Mouse (Mus musculus) stomach, postnatal 0 days (tissue): ENCODE results near the gene Epha10. TPM values are rescaled to one million over a fixed set of nuclear protein-coding genes. Genes with fewer than 3 reads are reported as not detected.

Source experiments
- ATAC-seq: fragments of 200-750 bp; cut with Nextera tagmentation; 2 replicates; pipeline ENCODE4 v1.8.0; 2017; ENCODE audit not compliant: low FRiP score, low TSS enrichment
- DNase-seq: peaks from one replicate; pipeline ENCODE4 v3.0.0-alpha.2; 2016; ENCODE audit warnings: low spot score
- H3K27ac ChIP-seq: fragments of 300-500 bp; sonication (generic); replicated peaks from 2 replicates; pipeline ENCODE4 v1.5.1; 2014; ENCODE audit warnings: mild to moderate bottlenecking, control low read depth
- H3K27me3 ChIP-seq: fragments of 300-500 bp; sonication (generic); 2 replicates; pipeline ENCODE4 v1.6.1; 2014; ENCODE audit warnings: low read length; ENCODE audit not compliant: control insufficient read depth, insufficient read depth
- H3K36me3 ChIP-seq: fragments of 300-500 bp; sonication (generic); 2 replicates; pipeline ENCODE4 v1.6.1; 2014; ENCODE audit warnings: low read length, mixed read lengths; ENCODE audit not compliant: control insufficient read depth, insufficient read depth
- H3K4me1 ChIP-seq: fragments of 300-500 bp; sonication (generic); replicated peaks from 2 replicates; pipeline ENCODE4 v1.6.1; 2014; ENCODE audit warnings: antibody characterized with exemption; ENCODE audit not compliant: control insufficient read depth, insufficient read depth
- H3K4me2 ChIP-seq: fragments of 300-500 bp; sonication (generic); replicated peaks from 2 replicates; pipeline ENCODE4 v1.6.1; 2014; ENCODE audit warnings: low read depth, mild to moderate bottlenecking, control low read depth, moderate library complexity
- H3K4me3 ChIP-seq: fragments of 300-500 bp; sonication (generic); 2 replicates; pipeline ENCODE4 v1.5.1; 2014; ENCODE audit warnings: low read depth, low read length, control low read depth
- H3K9ac ChIP-seq: fragments of 300-500 bp; sonication (generic); 2 replicates; pipeline ENCODE4 v1.6.1; 2014; ENCODE audit warnings: mild to moderate bottlenecking, low read length, control low read depth, mixed read lengths
- H3K9me3 ChIP-seq: fragments of 300-500 bp; sonication (generic); 2 replicates; pipeline ENCODE4 v1.6.1; 2016; ENCODE audit warnings: low read length; ENCODE audit not compliant: control insufficient read depth
- CTCF ChIP-seq: IDR thresholded peaks from 2 replicates; pipeline ENCODE4 v1.5.1; 2016; ENCODE audit warnings: antibody characterized with exemption, low read depth, mild to moderate bottlenecking, moderate library complexity
- EP300 ChIP-seq: optimal IDR thresholded peaks from 2 replicates; pipeline ENCODE3; 2016; ENCODE audit warnings: antibody characterized with exemption
- WGBS: fragments of 180-500 bp; shearing (Covaris S2); extraction: QIAGEN DNeasy Blood & Tissue Kit; methylation state at CpG from one replicate; pipeline ENCODE4 v1.1.7; 2014; 5-methylcytosine and 5-hydroxymethylcytosine counted together
- polyA plus RNA-seq: library from polyadenylated mRNA; unstranded; fragments of >200 nt; fragmentation: Nextera tagmentation; extraction: Ambion mirVana; gene quantifications from 2 replicates; pipeline ENCODE4 v1.2.1, GENCODE M21; 2015

Epha10 gene
- polyA plus RNA-seq, 1 experiment from 2014 or later = not detected

GRCm38 (mm10) chr4:124849631-124850260, 31.0 kb upstream of the Epha10 start:
- H3K4me2 ChIP-seq = peak overlapping the region; percentile 81
- no peaks in the 10 kb centered on the region for H3K9me3 ChIP-seq
- TF ChIP-seq CTCF (no peak), EP300 (no peak)
- peak; percentile 5 for ATAC-seq
- peaks cover 3% of the 10 kb centered on the region; the same call in 1 of the 2 replicates for H3K4me1 ChIP-seq
- peak overlapping the region; percentile 97 for H3K27ac ChIP-seq
- H3K27me3 ChIP-seq = no peaks in the 10 kb centered on the region
- H3K4me3 ChIP-seq = peak overlapping the region; percentile 97
- H3K9ac ChIP-seq = peak overlapping the region; percentile 86
- WGBS = 3% methylated on average over 24 of the region's 24 CpGs
- peaks cover 10% of the 10 kb centered on the region; the same call in 1 of the 2 replicates for H3K36me3 ChIP-seq
- peak; percentile 43 for DNase-seq

GRCm38 (mm10) chr4:124850261-124850913, 30.3 kb upstream of the Epha10 start, which contains the start of gene Yrdc:
Gene Yrdc (plus strand): TSS chr4:124850679.
- TF ChIP-seq EP300 = no peak
- peak; percentile 43; the same call in 1 of the 2 replicates for TF ChIP-seq CTCF

GRCm38 (mm10) chr4:124850933-124851658, 29.6 kb upstream of the Epha10 start, which contains the start of gene 1110065P20Rik:
Gene 1110065P20Rik (minus strand): TSS chr4:124851196.
- Histone ChIP-seq H3K27ac (peak within 1 kb of the TSS; percentile 97), H3K9me3 (no peaks in the 10 kb centered on the region), H3K36me3 (peaks cover 15% of the 10 kb centered on the region; the same call in 1 of the 2 replicates), H3K4me1 (peaks cover 3% of the 10 kb centered on the region; the same call in 1 of the 2 replicates), H3K4me3 (peak within 1 kb of the TSS; percentile 97), H3K9ac (peak within 1 kb of the TSS; percentile 86), H3K4me2 (peak within 1 kb of the TSS; percentile 81), H3K27me3 (no peaks in the 10 kb centered on the region)
- DNase-seq (peak; percentile 91), ATAC-seq (peak; percentile 71)
- WGBS = 1% methylated on average over 74 of the region's 75 CpGs
- TF ChIP-seq CTCF = no peak
- TF ChIP-seq EP300 = no peak

More at GRCm38 (mm10) chr4:124850261-124850913, 30.3 kb upstream of the Epha10 start, which contains the start of gene Yrdc:
- Histone ChIP-seq H3K4me2 (peak within 1 kb of the TSS; percentile 81), H3K36me3 (peaks cover 10% of the 10 kb centered on the region; the same call in 1 of the 2 replicates), H3K9ac (peak within 1 kb of the TSS; percentile 86), H3K27me3 (no peaks in the 10 kb centered on the region), H3K4me1 (peaks cover 3% of the 10 kb centered on the region; the same call in 1 of the 2 replicates), H3K4me3 (peak within 1 kb of the TSS; percentile 97), H3K27ac (peak within 1 kb of the TSS; percentile 97), H3K9me3 (no peaks in the 10 kb centered on the region)
- DNase-seq (peak; percentile 96), ATAC-seq (peak; percentile 95)
- WGBS = 1% methylated on average over 83 of the region's 90 CpGs

- TF ChIP-seq CTCF (no peak), EP300 (no peak)
- WGBS = 93% methylated on average over 8 of the region's 8 CpGs
- H3K4me2 ChIP-seq = no peak overlapping the region
Observed at GRCm38 (mm10) chr4:124856294-124856693, 24.4 kb upstream of the Epha10 start.

GRCm38 (mm10) chr4:124858370-124858769, 22.3 kb upstream of the Epha10 start:
- H3K9ac ChIP-seq = no peak overlapping the region
- H3K27me3 ChIP-seq = peaks cover 2% of the 10 kb centered on the region; the same call in 1 of the 2 replicates
- H3K36me3 ChIP-seq = peaks cover 19% of the 10 kb centered on the region; the same call in 1 of the 2 replicates
- no peak for ATAC-seq
- H3K4me1 ChIP-seq = no peaks in the 10 kb centered on the region
- DNase-seq = no peak
- no peak overlapping the region for H3K4me2 ChIP-seq
- TF ChIP-seq CTCF = no peak
- TF ChIP-seq EP300 = no peak
- H3K9me3 ChIP-seq = no peaks in the 10 kb centered on the region
- no peak overlapping the region for H3K27ac ChIP-seq
- WGBS = 60% methylated on average over 5 of the region's 5 CpGs
- no peak overlapping the region for H3K4me3 ChIP-seq

More at GRCm38 (mm10) chr4:124856294-124856693, 24.4 kb upstream of the Epha10 start:
- Histone ChIP-seq H3K4me3 (no peak overlapping the region), H3K4me1 (no peaks in the 10 kb centered on the region), H3K27ac (no peak overlapping the region), H3K27me3 (peaks cover 2% of the 10 kb centered on the region; the same call in 1 of the 2 replicates), H3K9ac (no peak overlapping the region), H3K9me3 (no peaks in the 10 kb centered on the region), H3K36me3 (peaks cover 19% of the 10 kb centered on the region; the same call in 1 of the 2 replicates)
- no peak for DNase-seq
- no peak for ATAC-seq
